Mouse (Mus musculus) olfactory bulb, adult 2 months (tissue): Measurements from ENCODE around the gene Larp1b.

Experiments used
- CTCF ChIP-seq: fragments of 200-500 bp; IDR thresholded peaks from 2 replicates; pipeline ENCODE4 v1.5.1; 2012; ENCODE audit warnings: low read depth, mild to moderate bottlenecking, low read length, moderate library complexity; ENCODE audit not compliant: insufficient read depth
- POLR2A ChIP-seq: fragments of 200-500 bp; IDR thresholded peaks from 2 replicates; pipeline ENCODE4 v1.6.1; 2012; ENCODE audit warnings: mild to moderate bottlenecking, low read depth, low read length, moderate library complexity; ENCODE audit not compliant: insufficient read depth

- TF ChIP-seq CTCF (no peak), POLR2A (no peak)
Measured at GRCm38 (mm10) chr3:40980758-40981157, 31.1 kb downstream of the Larp1b start.
